In genomic region chr10:40527573-40527972, GRCm38 (mm10) we compare ENCODE assay signal across 12 mouse cellular contexts. TPM values are rescaled to one million over a fixed set of nuclear protein-coding genes. Genes with fewer than 3 reads are reported as not detected.
DNase-seq lines count a peak whose midpoint lies in the region; ATAC-seq lines count a peak whose summit lies in the region.
"Had no signal": no experiment of that assay in that cellular context is flagged by ENCODE, and none has a peak within 500 bp of the region (broad histone marks: within the 10 kb centered on the region; RNA-seq: fewer than 3 reads in every experiment).

No protein-coding gene starts in this region.

- no peak for DNase-seq in heart, postnatal 4 days
- DNase-seq in CD4-positive helper T cell, adult 2 months (ENCODE audit: low read depth, low spot score) = peak; percentile 63
- DNase-seq in spleen, postnatal 36 days (ENCODE audit: low spot score in 2 of 2) = peak; percentile 66 to 72
- no peak for DNase-seq in ovary, postnatal 36 days (ENCODE audit: low spot score)
- DNase-seq in MN1 (ENCODE audit: low spot score) = no peak
- DNase-seq in cerebellum, postnatal 25 days = no peak

- WGBS in heart, embryonic 16.5 days = 25% methylated on average over 8 of the region's 8 CpGs

- no peaks in the 10 kb centered on the region for H3K36me3 ChIP-seq in heart, embryonic 16.5 days (ENCODE audit: control insufficient read depth, insufficient read depth)
- H3K36me3 ChIP-seq: hindbrain, embryonic 13.5 days; midbrain, embryonic 15.5 days had no signal

- ATAC-seq in heart, embryonic 16.5 days (replicated peaks; ENCODE audit: extremely low read depth, insufficient read depth, low FRiP score) = peak; percentile 37; the same call in 1 of the 2 replicates
- peak; percentile 84 for ATAC-seq in inflammation-experienced regulatory T-cells, adult 6 months
- ATAC-seq: midbrain, embryonic 15.5 days had no signal

- peaks cover 8% of the 10 kb centered on the region; the same call in 1 of the 2 replicates for H3K4me1 ChIP-seq in heart, embryonic 16.5 days (ENCODE audit: control insufficient read depth, insufficient read depth, low read length)

- no peak overlapping the region for H3K4me2 ChIP-seq in heart, embryonic 16.5 days (ENCODE audit: low read depth, low read length)
- H3K4me2 ChIP-seq: hindbrain, embryonic 13.5 days; midbrain, embryonic 15.5 days had no signal

- no peak overlapping the region for H3K27ac ChIP-seq in heart, embryonic 16.5 days (ENCODE audit: low read length)
- H3K27ac ChIP-seq: hindbrain, embryonic 13.5 days; midbrain, embryonic 15.5 days had no signal

- no peak overlapping the region for H3K4me3 ChIP-seq in heart, embryonic 16.5 days (ENCODE audit: low read length)
- H3K4me3 ChIP-seq: hindbrain, embryonic 13.5 days; midbrain, embryonic 15.5 days had no signal

- peaks cover 3% of the 10 kb centered on the region for H3K9me3 ChIP-seq in heart, embryonic 16.5 days (replicated peaks; ENCODE audit: control insufficient read depth, low read length)
- H3K9me3 ChIP-seq: hindbrain, embryonic 13.5 days; midbrain, embryonic 15.5 days had no signal

- no peak overlapping the region for H3K9ac ChIP-seq in heart, embryonic 16.5 days (ENCODE audit: low read length)
- H3K9ac ChIP-seq: hindbrain, embryonic 13.5 days; midbrain, embryonic 15.5 days had no signal

- no peaks in the 10 kb centered on the region for H3K27me3 ChIP-seq in heart, embryonic 16.5 days (ENCODE audit: control insufficient read depth, insufficient read depth, low read length)
- H3K27me3 ChIP-seq: midbrain, embryonic 15.5 days had no signal

RNA-seq across cellular contexts. Expression of gene Slc22a16, which starts 42.6 kb away (rescaled TPM):
- polyA plus RNA-seq in heart, embryonic 16.5 days (2015; fragmentation: Nextera tagmentation; extraction: Ambion mirVana) = not detected in 2 replicates
- not detected for total RNA-seq in heart, postnatal 4 days (2021)
- not detected for polyA plus RNA-seq in inflammation-experienced regulatory T-cells, adult 6 months (2017; shearing (Covaris generic))
- total RNA-seq: layer of hippocampus, postnatal 25 days had no signal
- polyA plus RNA-seq: hindbrain, embryonic 13.5 days; midbrain, embryonic 15.5 days; small intestine, adult 2 months had no signal

Comparison
In these comparisons a context has a peak if more than half of its experiments do, and no peak if none do; other contexts are left out.
1. DNase-seq: peak in CD4-positive helper T cell, adult 2 months (single experiment) and spleen, postnatal 36 days (2 of 2); none in heart, postnatal 4 days (single experiment), ovary, postnatal 36 days (single experiment), MN1 (single experiment) and cerebellum, postnatal 25 days (0 of 2).